Mouse (Mus musculus): Measurements from ENCODE around the gene Asb10. TPM values are rescaled to one million over a fixed set of nuclear protein-coding genes. Genes with fewer than 3 reads are reported as not detected.
A peak's percentile ranks its signal among the peaks of the same experiment; 100 is the strongest.

Asb10 gene
- polyA plus RNA-seq, 1 experiment from 2014 or later: 0.15 TPM

- peaks cover 38% of the 10 kb centered on the region for H3K27me3 ChIP-seq (ENCODE audit: low read depth, poor library complexity, severe bottlenecking)
- no peaks in the 10 kb centered on the region for H3K36me3 ChIP-seq
- no peaks in the 10 kb centered on the region for H3K9me3 ChIP-seq (replicated peaks)
- peaks cover 38% of the 10 kb centered on the region for H3K4me1 ChIP-seq
- no peak for DNase-seq (ENCODE audit: low spot score)
- H3K27ac ChIP-seq: no peak overlapping the region
- no peak overlapping the region for H3K4me3 ChIP-seq
- WGBS: 67% methylated on average over 5 of the region's 5 CpGs
Observed at GRCm38 (mm10) chr5:24553621-24554244, 13.0 kb upstream of the Asb10 start.

- WGBS: 50% methylated on average over 2 of the region's 2 CpGs
- Histone ChIP-seq H3K9me3 (replicated peaks) (no peaks in the 10 kb centered on the region), H3K27me3 (ENCODE audit: low read depth, poor library complexity, severe bottlenecking) (peaks cover 42% of the 10 kb centered on the region), H3K4me1 (peaks cover 38% of the 10 kb centered on the region), H3K4me3 (peak overlapping the region; percentile 37), H3K36me3 (no peaks in the 10 kb centered on the region), H3K27ac (peak overlapping the region; percentile 10; the same call in 1 of the 2 replicates)
- DNase-seq (ENCODE audit: low spot score): no peak
Observed at GRCm38 (mm10) chr5:24551317-24551688, 10.5 kb upstream of the Asb10 start.

GRCm38 (mm10) chr5:24550598-24551316, 10.0 kb upstream of the Asb10 start:
- H3K4me3 ChIP-seq: peak overlapping the region; percentile 37
- 42% methylated on average over 26 of the region's 26 CpGs for WGBS
- H3K27me3 ChIP-seq (ENCODE audit: low read depth, poor library complexity, severe bottlenecking): peaks cover 42% of the 10 kb centered on the region
- DNase-seq (ENCODE audit: low spot score): no peak
- H3K36me3 ChIP-seq: no peaks in the 10 kb centered on the region
- H3K4me1 ChIP-seq: peaks cover 38% of the 10 kb centered on the region
- peak overlapping the region; percentile 10; the same call in 1 of the 2 replicates for H3K27ac ChIP-seq
- H3K9me3 ChIP-seq (replicated peaks): no peaks in the 10 kb centered on the region

- Histone ChIP-seq H3K36me3 (no peaks in the 10 kb centered on the region), H3K4me3 (no peak overlapping the region), H3K27ac (no peak overlapping the region), H3K9me3 (replicated peaks) (no peaks in the 10 kb centered on the region), H3K27me3 (ENCODE audit: low read depth, poor library complexity, severe bottlenecking) (peaks cover 38% of the 10 kb centered on the region), H3K4me1 (peaks cover 15% of the 10 kb centered on the region)
- no peak for DNase-seq (ENCODE audit: low spot score)
- 78% methylated on average over 7 of the region's 7 CpGs for WGBS
Observed at GRCm38 (mm10) chr5:24542643-24543042, 1.9 kb upstream of the Asb10 start.

- WGBS: 30% methylated on average over 6 of the region's 6 CpGs
Observed at GRCm38 (mm10) chr5:24541144-24541569, 379 bp upstream of the Asb10 start.

GRCm38 (mm10) chr5:24539571-24540296, 1.0 kb downstream of the Asb10 start:
- H3K4me1 ChIP-seq: peaks cover 18% of the 10 kb centered on the region
- H3K9me3 ChIP-seq (replicated peaks): no peaks in the 10 kb centered on the region
- no peak overlapping the region for H3K27ac ChIP-seq
- no peak for DNase-seq (ENCODE audit: low spot score)
- peaks cover 51% of the 10 kb centered on the region for H3K27me3 ChIP-seq (ENCODE audit: low read depth, poor library complexity, severe bottlenecking)
- H3K4me3 ChIP-seq: no peak overlapping the region
- no peaks in the 10 kb centered on the region for H3K36me3 ChIP-seq
- 83% methylated on average over 22 of the region's 22 CpGs for whole genome bisulfite sequencing

More at GRCm38 (mm10) chr5:24541144-24541569, 379 bp upstream of the Asb10 start:
- Histone ChIP-seq H3K27me3 (ENCODE audit: low read depth, poor library complexity, severe bottlenecking) (peaks cover 51% of the 10 kb centered on the region), H3K36me3 (no peaks in the 10 kb centered on the region), H3K27ac (no peak overlapping the region; the same call in 1 of the 2 replicates), H3K4me1 (peaks cover 18% of the 10 kb centered on the region), H3K9me3 (replicated peaks) (no peaks in the 10 kb centered on the region), H3K4me3 (no peak overlapping the region; the same call in 1 of the 2 replicates)
- DNase-seq (ENCODE audit: low spot score): no peak

GRCm38 (mm10) chr5:24537618-24538017, 3.2 kb downstream of the Asb10 start:
- Histone ChIP-seq H3K9me3 (replicated peaks) (no peaks in the 10 kb centered on the region), H3K27me3 (ENCODE audit: low read depth, poor library complexity, severe bottlenecking) (peaks cover 71% of the 10 kb centered on the region), H3K36me3 (no peaks in the 10 kb centered on the region), H3K27ac (no peak overlapping the region), H3K4me3 (no peak overlapping the region), H3K4me1 (peaks cover 25% of the 10 kb centered on the region)
- no peak for DNase-seq (ENCODE audit: low spot score)
- WGBS: 73% methylated on average over 16 of the region's 16 CpGs

- peaks cover 76% of the 10 kb centered on the region for H3K27me3 ChIP-seq (ENCODE audit: low read depth, poor library complexity, severe bottlenecking)
- DNase-seq (ENCODE audit: low spot score): no peak
- H3K9me3 ChIP-seq (replicated peaks): no peaks in the 10 kb centered on the region
- H3K27ac ChIP-seq: no peak overlapping the region
- no peaks in the 10 kb centered on the region for H3K36me3 ChIP-seq
- H3K4me3 ChIP-seq: no peak overlapping the region
- H3K4me1 ChIP-seq: peaks cover 25% of the 10 kb centered on the region
- WGBS: 79% methylated on average over 5 of the region's 5 CpGs
Observed at GRCm38 (mm10) chr5:24536511-24536910, 4.3 kb downstream of the Asb10 start.

GRCm38 (mm10) chr5:24535731-24536130, 5.0 kb downstream of the Asb10 start:
- peaks cover 17% of the 10 kb centered on the region for H3K4me1 ChIP-seq
- H3K36me3 ChIP-seq: no peaks in the 10 kb centered on the region
- H3K27ac ChIP-seq: no peak overlapping the region
- H3K9me3 ChIP-seq (replicated peaks): no peaks in the 10 kb centered on the region
- no peak overlapping the region for H3K4me3 ChIP-seq
- 90% methylated on average over 3 of the region's 3 CpGs for WGBS
- no peak for DNase-seq (ENCODE audit: low spot score)
- H3K27me3 ChIP-seq (ENCODE audit: low read depth, poor library complexity, severe bottlenecking): peaks cover 80% of the 10 kb centered on the region

GRCm38 (mm10) chr5:24534292-24534691, 6.5 kb downstream of the Asb10 start:
- Histone ChIP-seq H3K4me3 (no peak overlapping the region), H3K36me3 (no peaks in the 10 kb centered on the region), H3K9me3 (replicated peaks) (no peaks in the 10 kb centered on the region), H3K27ac (no peak overlapping the region), H3K27me3 (ENCODE audit: low read depth, poor library complexity, severe bottlenecking) (peaks cover 78% of the 10 kb centered on the region), H3K4me1 (peaks cover 10% of the 10 kb centered on the region; the same call in 1 of the 2 replicates)
- DNase-seq (ENCODE audit: low spot score): no peak
- WGBS: 56% methylated on average over 5 of the region's 5 CpGs

- Histone ChIP-seq H3K9me3 (replicated peaks) (no peaks in the 10 kb centered on the region), H3K27ac (no peak overlapping the region), H3K36me3 (no peaks in the 10 kb centered on the region), H3K27me3 (ENCODE audit: low read depth, poor library complexity, severe bottlenecking) (peaks cover 80% of the 10 kb centered on the region), H3K4me3 (no peak overlapping the region), H3K4me1 (peaks cover 10% of the 10 kb centered on the region; the same call in 1 of the 2 replicates)
- WGBS: 60% methylated on average over 11 of the region's 11 CpGs
- no peak for DNase-seq (ENCODE audit: low spot score)
Observed at GRCm38 (mm10) chr5:24533391-24533790, 7.4 kb downstream of the Asb10 start.

GRCm38 (mm10) chr5:24530042-24530689, 10.6 kb downstream of the Asb10 start:
- H3K27me3 ChIP-seq (ENCODE audit: low read depth, poor library complexity, severe bottlenecking): peaks cover 92% of the 10 kb centered on the region
- no peak overlapping the region for H3K4me3 ChIP-seq
- WGBS: 18% methylated on average over 24 of the region's 24 CpGs
- no peak overlapping the region for H3K27ac ChIP-seq
- H3K36me3 ChIP-seq: no peaks in the 10 kb centered on the region
- H3K4me1 ChIP-seq: peaks cover 20% of the 10 kb centered on the region
- no peaks in the 10 kb centered on the region for H3K9me3 ChIP-seq (replicated peaks)
- peak; percentile 92 for DNase-seq (ENCODE audit: low spot score)
